Mouse (Mus musculus): Measurements from ENCODE around the gene Rab10. TPM values are rescaled to one million over a fixed set of nuclear protein-coding genes. Genes with fewer than 3 reads are reported as not detected.
A peak's percentile ranks its signal among the peaks of the same experiment; 100 is the strongest.

The Rab10 gene
- polyA plus RNA-seq, 1 experiment = not detected

DNA sequence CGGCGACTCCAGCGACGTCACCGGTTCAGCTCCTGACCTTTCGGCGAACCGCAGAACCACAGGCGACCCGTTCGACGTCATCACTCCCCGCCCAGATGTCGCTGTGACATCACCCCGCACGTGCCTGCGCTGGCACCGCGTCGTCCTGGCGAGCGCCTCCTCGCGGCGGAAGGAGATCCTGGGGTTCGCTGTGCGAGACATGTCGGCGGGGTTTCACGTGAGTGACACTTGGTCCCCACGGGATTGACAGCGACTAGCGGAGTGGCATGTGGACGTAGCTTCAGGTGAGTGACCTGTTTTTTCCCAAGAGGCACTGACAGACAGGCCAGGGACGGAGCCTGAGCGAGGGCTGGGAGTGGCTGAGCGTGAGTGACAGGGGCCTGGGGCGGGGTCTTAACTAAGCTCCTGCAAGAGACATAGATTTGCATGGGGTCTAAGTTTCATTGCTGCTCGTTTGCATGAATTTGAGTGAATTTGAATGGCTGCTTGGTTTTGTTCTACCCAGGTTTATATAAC is 74.1 kb downstream of the Rab10 start:
- peak; percentile 99 for TF ChIP-seq CTCF (IDR thresholded peaks at IDR 0.05; ENCODE audit: insufficient read depth, low read depth, low read length)
- peak; percentile 63 for TF ChIP-seq POLR2A (IDR thresholded peaks at IDR 0.05; ENCODE audit: insufficient read depth, low read depth, low read length)
- peaks cover 15% of the 10 kb centered on the region; the same call in 1 of the 2 replicates for H3K4me1 ChIP-seq (ENCODE audit: control insufficient read depth, insufficient read depth, low read length)
- WGBS = 25% methylated on average over 39 of the region's 39 CpGs
- peak overlapping the region; percentile 69 for H3K4me3 ChIP-seq (ENCODE audit: insufficient read depth, low read depth, low read length)
- peak overlapping the region; percentile 86 for H3K27ac ChIP-seq (ENCODE audit: insufficient read depth, low read depth, low read length)

DNA sequence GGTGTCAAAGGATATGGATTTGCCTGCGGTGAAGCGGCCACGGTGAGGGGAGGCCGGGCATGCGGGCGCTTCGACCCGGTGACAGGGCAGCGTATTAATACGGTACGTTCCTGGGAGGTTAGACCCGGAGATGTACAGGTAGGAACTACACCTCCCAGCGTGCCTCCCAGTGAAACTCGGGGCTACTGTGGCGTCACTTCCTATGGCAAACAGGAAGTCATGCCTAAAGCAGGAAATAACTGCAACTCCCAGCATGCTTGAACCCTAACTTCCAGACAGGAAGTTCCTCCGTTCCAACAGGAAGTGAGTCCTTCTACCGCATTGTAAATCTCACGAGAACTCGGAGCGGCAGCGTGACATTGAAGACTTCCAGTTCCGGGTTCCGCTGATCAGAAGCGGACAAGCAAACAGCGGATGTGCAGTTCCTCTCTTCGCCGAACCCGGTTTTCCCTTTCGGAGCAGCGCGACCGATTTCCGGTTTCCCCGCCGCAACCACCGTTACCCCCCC is 74.6 kb downstream of the Rab10 start:
- WGBS = 31% methylated on average over 36 of the region's 36 CpGs
- no peak overlapping the region; the same call in 1 of the 2 replicates for H3K27ac ChIP-seq (ENCODE audit: insufficient read depth, low read depth, low read length)
- TF ChIP-seq POLR2A (IDR thresholded peaks at IDR 0.05; ENCODE audit: insufficient read depth, low read depth, low read length) = no peak; the same call in 1 of the 2 replicates
- no peak for TF ChIP-seq CTCF (IDR thresholded peaks at IDR 0.05; ENCODE audit: insufficient read depth, low read depth, low read length)
- peaks cover 15% of the 10 kb centered on the region; the same call in 1 of the 2 replicates for H3K4me1 ChIP-seq (ENCODE audit: control insufficient read depth, insufficient read depth, low read length)
- H3K4me3 ChIP-seq (ENCODE audit: insufficient read depth, low read depth, low read length) = peak overlapping the region; percentile 69

DNA sequence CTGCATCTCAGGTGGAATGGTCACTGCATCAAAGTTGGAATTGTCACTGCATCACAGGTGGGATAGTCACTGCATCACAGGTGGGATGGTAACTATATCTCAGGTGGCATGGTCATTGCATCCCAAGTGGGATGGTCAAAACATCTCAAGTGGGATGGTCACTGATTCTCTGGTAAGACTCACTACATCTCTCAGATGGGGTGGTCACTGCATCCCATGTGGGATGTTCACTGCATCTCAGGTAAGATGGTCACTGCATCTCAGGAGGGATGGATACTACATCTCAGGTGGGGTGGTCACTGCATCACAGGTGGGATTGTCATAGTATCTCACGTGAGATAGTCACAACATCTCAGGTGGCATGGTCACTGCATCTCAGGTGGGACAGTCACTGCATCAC is 75.7 kb downstream of the Rab10 start:
- 90% methylated on average over 1 of the region's 1 CpGs for WGBS
- TF ChIP-seq CTCF (IDR thresholded peaks at IDR 0.05; ENCODE audit: insufficient read depth, low read depth, low read length) (no peak), POLR2A (IDR thresholded peaks at IDR 0.05; ENCODE audit: insufficient read depth, low read depth, low read length) (no peak)
- no peak overlapping the region for H3K4me3 ChIP-seq (ENCODE audit: insufficient read depth, low read depth, low read length)
- no peak overlapping the region for H3K27ac ChIP-seq (ENCODE audit: insufficient read depth, low read depth, low read length)
- peaks cover 15% of the 10 kb centered on the region; the same call in 1 of the 2 replicates for H3K4me1 ChIP-seq (ENCODE audit: control insufficient read depth, insufficient read depth, low read length)

DNA sequence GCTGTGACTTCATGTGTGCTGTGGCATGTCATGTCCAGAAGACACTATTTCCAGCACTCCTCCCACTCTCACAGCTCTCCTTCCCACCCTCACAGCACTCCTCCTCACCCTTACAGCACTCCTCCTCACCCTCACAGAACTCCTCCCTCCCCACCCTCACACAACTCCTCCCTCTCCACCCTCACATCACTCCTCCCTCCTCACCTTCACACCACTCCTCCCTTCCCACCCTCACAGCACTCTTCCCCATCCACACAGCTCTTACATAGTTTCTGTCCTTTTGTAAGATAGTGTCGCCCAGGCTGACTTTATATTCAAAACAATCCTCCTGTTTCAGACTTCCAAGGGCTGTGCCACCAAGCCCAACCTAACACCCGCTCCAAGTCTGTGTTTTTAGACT is 86.4 kb downstream of the Rab10 start:
- no peak overlapping the region for H3K27ac ChIP-seq (ENCODE audit: insufficient read depth, low read depth, low read length)
- H3K4me1 ChIP-seq (ENCODE audit: control insufficient read depth, insufficient read depth, low read length) = no peaks in the 10 kb centered on the region
- no peak overlapping the region for H3K4me3 ChIP-seq (ENCODE audit: insufficient read depth, low read depth, low read length)
- TF ChIP-seq POLR2A (IDR thresholded peaks at IDR 0.05; ENCODE audit: insufficient read depth, low read depth, low read length) = no peak
- TF ChIP-seq CTCF (IDR thresholded peaks at IDR 0.05; ENCODE audit: insufficient read depth, low read depth, low read length) = no peak
- WGBS = 66% methylated on average over 2 of the region's 2 CpGs

DNA sequence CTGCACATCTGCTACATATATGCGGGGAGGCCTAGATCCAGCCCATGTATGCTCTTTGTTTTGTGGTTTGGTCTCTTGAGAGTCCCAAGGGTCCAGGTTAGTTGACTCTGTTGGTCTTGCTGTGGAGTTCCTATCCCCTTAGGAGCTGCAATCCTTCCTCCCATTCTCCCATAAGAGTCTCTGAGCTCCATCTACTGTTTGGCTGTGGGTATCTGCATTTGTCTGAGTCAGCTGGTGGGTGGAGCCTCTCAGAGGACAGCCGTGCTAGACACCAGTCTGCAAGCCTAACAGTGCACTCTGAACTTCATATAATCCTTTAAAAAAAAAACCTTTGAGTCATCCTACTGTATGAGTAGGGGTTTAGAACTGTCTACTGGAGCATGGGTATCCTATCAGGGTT is 99.6 kb downstream of the Rab10 start:
- Histone ChIP-seq H3K27ac (ENCODE audit: insufficient read depth, low read depth, low read length) (no peak overlapping the region), H3K4me1 (ENCODE audit: control insufficient read depth, insufficient read depth, low read length) (no peaks in the 10 kb centered on the region), H3K4me3 (ENCODE audit: insufficient read depth, low read depth, low read length) (no peak overlapping the region)
- TF ChIP-seq POLR2A (IDR thresholded peaks at IDR 0.05; ENCODE audit: insufficient read depth, low read depth, low read length) (no peak), CTCF (IDR thresholded peaks at IDR 0.05; ENCODE audit: insufficient read depth, low read depth, low read length) (no peak)
- WGBS = 52% methylated on average over 2 of the region's 2 CpGs

DNA sequence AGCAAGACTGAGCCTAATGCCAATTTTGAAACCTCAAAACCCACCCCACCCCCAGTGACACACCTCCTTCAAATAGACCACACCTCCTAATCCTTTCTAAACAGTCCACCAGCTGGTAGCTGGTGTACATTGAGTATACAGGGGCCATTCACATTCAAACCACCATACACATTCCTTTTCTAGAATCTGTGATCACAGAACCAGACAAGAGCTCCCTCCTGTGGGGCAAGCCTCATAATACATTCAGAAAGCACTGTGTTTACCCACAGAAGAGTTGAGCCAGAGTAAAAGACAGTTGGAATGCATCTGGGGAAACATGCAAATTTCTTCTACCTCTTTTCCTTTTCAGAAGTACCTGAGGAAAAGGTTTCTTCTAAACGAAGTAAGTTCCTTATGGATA is 100.6 kb downstream of the Rab10 start:
- H3K27ac ChIP-seq (ENCODE audit: insufficient read depth, low read depth, low read length) = no peak overlapping the region
- H3K4me1 ChIP-seq (ENCODE audit: control insufficient read depth, insufficient read depth, low read length) = no peaks in the 10 kb centered on the region
- 65% methylated on average over 1 of the region's 1 CpGs for WGBS
- H3K4me3 ChIP-seq (ENCODE audit: insufficient read depth, low read depth, low read length) = no peak overlapping the region
- TF ChIP-seq POLR2A (IDR thresholded peaks at IDR 0.05; ENCODE audit: insufficient read depth, low read depth, low read length) (no peak), CTCF (IDR thresholded peaks at IDR 0.05; ENCODE audit: insufficient read depth, low read depth, low read length) (no peak)

Other genes with a start within 250 kb of the Rab10 start
- 67.4 TPM in 1 of 2 replicates, not detected in the other for gene Kif3c, start 55.2 kb upstream of the Rab10 start, polyA plus RNA-seq (2012; ENCODE audit: insufficient read depth, insufficient read length, low replicate concordance, missing spikeins)
- not detected in 2 replicates for gene Asxl2, start 116.9 kb upstream of the Rab10 start, polyA plus RNA-seq (2012; ENCODE audit: insufficient read depth, insufficient read length, low replicate concordance, missing spikeins)

Data from olfactory bulb, adult 2 months (tissue).